Mouse (Mus musculus): ENCODE data around the gene Dmkn.
"Not testable (repeated sequence)": the region's sequence is repeated elsewhere in the genome, so short reads cannot be mapped to it uniquely, and the experiment has no call there.

Dmkn gene

DNA sequence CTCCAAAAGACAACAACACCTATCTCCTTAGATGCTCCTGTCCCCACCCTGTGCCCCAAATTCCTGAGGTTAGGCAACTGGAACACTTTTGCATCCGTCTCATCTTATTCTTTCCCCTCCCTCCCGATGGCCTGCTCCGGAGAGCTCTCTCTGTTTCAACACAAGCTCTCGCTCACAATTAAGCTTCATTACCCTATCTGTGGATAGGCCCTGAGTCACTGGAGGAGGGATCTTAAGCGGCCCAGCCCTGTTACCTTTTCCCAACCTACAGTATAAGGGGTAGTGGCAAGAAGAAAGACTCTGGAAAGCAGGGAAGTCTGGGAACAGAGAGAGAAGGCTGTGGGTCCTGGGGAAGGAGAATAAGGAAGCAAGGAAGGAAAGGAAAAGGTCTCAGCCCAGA is at the start of gene Dmkn:
Dmkn (plus strand) TSS at position 301 of the 400 bp plus-strand sequence.
- DNase-seq (ENCODE audit: low spot score): no peak

- peak; percentile 66 for DNase-seq (ENCODE audit: low spot score)
Measured at GRCm38 (mm10) chr7:30717006-30717715, 46.4 kb upstream of the Dmkn start.

DNA sequence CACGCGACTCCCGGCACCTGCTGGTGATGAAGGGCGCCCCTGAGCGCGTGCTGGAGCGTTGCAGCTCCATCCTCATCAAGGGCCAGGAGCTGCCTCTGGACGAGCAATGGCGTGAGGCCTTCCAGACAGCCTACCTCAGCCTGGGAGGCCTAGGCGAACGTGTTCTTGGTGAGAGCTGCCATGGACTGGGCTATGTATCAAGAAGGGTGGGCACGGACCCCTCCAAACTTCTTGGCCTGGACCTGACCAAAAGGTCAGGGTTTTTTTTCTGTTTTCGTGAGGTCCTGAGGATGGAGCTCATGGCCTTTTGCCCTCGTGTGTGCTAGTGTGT is 45.9 kb upstream of the Dmkn start:
- no peak for DNase-seq (ENCODE audit: low spot score)

DNA sequence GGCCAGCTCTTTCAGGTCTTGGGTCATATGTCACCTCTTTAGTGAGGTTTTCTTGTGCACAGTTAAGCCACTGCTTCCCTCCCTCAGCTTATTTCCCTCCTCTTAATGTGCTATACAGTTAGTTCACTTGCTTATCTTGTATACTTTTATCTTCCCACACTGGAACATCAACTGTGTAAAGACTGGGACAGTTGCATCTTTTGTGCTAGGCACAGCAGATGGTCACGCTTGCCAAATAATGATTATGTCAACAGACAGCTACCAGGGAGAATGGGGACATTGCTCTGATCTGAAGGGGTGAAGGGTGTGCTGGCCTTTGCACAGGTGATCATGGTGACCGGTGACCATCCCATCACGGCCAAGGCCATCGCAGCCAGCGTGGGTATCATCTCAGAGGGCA is 43.9 kb upstream of the Dmkn start:
- no peak for DNase-seq (ENCODE audit: low spot score)

DNA sequence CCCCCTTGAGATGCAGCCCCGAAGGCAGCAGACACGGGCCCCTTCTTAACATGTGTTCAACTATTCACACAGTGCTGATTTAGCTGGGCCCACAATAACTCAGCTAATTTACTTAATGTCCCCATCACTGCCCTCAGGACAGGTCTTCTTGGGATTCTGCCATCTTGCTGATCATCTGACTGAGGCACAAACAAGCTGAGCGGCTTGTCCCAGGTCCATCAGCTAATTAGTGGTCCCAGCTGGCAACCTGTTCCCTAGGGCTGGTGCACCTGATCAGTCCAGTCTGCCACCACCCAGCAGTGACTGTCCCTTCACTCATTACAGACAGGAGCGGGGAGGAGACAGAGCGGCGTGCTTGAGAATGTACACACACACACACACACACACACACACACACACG is 42.3 kb upstream of the Dmkn start:
- no peak for DNase-seq (ENCODE audit: low spot score)

- DNase-seq (ENCODE audit: low spot score): no peak
Measured at GRCm38 (mm10) chr7:30723274-30723953, 40.1 kb upstream of the Dmkn start.

GRCm38 (mm10) chr7:30728214-30728613 is 35.3 kb upstream of the Dmkn start:
- DNase-seq (ENCODE audit: low spot score): no peak

GRCm38 (mm10) chr7:30728739-30729395 is 34.7 kb upstream of the Dmkn start:
- DNase-seq (ENCODE audit: low spot score): no peak

DNA sequence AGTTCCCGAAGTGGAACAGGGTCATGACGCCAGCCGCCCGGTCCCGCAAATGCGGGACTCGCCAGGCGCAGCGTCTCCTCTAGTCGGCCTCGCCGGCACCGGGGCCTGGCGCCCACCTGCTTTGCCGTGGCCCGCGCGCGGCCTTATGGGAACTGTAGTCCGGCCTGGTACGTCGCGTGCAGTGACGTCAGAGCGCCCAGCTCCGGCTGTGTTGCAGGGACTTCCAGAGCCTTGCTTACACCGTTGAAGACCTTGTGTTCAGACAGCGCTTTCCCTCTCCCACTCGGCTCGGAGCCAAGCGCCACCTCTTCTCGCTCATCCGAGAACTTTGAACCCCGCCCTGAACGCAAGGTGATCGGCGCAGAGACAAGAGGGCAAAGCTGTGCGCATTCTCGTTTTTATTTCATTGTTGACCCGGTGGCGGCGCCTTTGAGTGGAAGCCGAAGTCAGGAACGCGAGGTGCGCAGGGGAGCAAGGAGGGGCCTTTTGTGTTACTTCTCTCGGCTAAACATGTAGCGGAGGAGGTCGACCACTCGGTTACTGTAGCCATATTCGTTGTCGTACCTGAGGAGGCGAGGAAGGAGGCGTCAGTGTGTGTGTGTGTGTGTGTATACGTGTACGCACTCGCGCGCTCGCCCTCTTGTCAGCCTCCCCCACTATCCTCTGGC is 34.0 kb upstream of the Dmkn start, which contains the start of gene Tmem147:
Tmem147 (minus strand) TSS at position 145 of the 668 bp plus-strand sequence.
- peak; percentile 89 for DNase-seq (ENCODE audit: low spot score)

DNA sequence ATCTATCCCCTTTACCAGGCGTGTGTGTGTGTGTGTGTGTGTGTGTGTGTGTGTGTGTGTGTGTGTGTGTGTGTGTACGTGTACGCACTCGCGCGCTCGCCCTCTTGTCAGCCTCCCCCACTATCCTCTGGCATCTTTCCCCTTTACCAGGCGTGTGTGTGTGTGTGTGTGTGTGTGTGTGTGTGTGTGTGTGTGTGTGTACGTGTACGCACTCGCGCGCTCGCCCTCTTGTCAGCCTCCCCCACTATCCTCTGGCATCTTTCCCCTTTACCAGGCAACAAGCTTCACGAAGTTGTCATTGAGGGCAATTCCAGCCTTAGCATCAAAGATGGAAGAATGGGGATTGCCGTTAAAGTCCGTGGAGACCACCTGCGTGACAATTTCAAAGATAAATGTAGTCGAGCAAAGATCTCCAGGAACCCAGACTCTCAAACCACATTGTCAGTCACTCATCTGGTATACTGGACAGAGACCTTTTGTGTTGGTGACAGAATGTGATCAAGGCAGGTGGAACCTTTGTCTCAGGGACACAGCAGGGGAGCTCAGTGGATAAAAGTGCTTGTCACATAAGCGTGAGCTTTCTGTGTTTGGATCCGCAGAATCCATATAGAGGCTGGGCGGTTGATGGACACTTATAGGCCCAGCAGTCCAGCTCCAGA is 33.4 kb upstream of the Dmkn start:
- not testable (repeated sequence) for DNase-seq (ENCODE audit: low spot score)

GRCm38 (mm10) chr7:30736211-30736610 is 27.3 kb upstream of the Dmkn start:
- no peak for DNase-seq (ENCODE audit: low spot score)

- DNase-seq (ENCODE audit: low spot score): not testable (repeated sequence)
Measured at GRCm38 (mm10) chr7:30742570-30742969, 21.0 kb upstream of the Dmkn start.

DNA sequence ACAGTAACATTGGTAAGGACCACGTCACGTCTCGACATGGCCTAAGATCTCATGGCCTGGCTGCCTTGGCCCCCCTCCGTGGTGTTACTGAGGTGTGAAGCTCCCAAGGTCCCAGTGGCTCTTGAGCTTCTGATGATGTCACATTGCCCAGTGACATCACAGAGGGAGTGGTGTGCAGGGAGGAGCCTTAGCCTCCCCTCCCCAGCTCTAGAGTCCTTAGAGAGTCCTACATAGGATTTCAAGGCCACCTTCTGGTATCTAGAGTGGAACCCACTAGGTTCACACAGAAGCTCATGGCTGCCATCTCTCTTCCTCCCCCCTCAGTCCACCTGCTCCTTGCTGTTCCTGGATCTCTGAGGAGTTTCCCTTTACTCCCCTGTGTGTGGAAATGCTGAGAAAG is 19.9 kb upstream of the Dmkn start, which contains the start of gene Gapdhs:
Gapdhs (minus strand) TSS at position 65 of the 400 bp plus-strand sequence.
- not testable (repeated sequence) for DNase-seq (ENCODE audit: low spot score)

GRCm38 (mm10) chr7:30744022-30744598 is 19.4 kb upstream of the Dmkn start:
- no peak for DNase-seq (ENCODE audit: low spot score)

GRCm38 (mm10) chr7:30747525-30748204 is 15.9 kb upstream of the Dmkn start:
- no peak for DNase-seq (ENCODE audit: low spot score)

GRCm38 (mm10) chr7:30749824-30750606 is 13.5 kb upstream of the Dmkn start:
- DNase-seq (ENCODE audit: low spot score): no peak

DNA sequence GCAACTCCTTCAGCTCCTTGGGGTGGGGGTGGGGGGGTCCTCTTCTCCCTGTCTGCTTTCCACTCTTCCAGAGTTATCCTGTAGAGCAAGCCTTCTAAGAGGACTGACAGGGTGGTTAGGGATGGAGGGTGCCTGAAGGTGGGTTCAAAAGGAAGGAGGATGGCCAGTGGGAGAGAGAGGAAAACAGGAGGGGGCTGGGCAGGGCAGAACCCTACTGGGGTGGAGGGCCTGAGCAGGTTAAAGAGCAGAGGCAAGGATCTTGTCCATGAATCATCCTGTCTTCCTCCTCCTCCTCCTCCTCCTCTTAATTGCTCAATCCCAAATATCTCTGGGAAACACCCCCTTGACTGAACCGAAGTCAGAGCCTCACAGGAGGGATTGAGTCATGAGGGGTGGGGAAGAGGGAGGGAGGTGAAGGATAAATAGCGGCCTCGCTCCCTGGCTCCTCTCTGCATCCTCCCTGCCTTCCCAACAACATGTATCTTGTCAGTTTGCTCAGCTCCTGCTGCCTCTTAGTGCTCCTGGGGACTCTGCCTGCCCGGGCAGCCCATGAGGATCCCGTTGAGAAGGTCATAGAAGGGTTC is 12.4 kb upstream of the Dmkn start, which contains the start of gene Sbsn:
Sbsn (plus strand) TSS at position 386 of the 584 bp plus-strand sequence.
- no peak for DNase-seq (ENCODE audit: low spot score)

- DNase-seq (ENCODE audit: low spot score): no peak
Measured at GRCm38 (mm10) chr7:30757001-30757400, 6.6 kb upstream of the Dmkn start.

DNA sequence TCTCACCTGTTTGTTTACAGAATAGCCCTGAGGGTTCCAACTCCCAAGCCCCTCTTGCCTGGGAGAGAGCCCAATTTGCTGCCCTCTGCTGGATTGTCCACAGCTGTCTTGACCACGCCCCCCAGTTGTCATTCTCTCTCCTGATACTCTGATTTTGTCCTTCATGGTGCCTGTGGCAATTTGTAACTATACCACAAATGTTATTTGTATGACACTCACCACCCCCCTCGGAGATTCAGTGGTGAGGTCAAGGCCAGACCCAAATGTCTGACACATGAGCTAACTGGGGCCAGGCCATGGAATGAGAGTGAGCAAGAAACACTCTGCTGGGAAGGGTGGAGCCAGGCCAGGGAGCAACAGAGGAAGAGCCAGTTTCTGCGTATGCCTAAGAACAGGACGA is 4.7 kb upstream of the Dmkn start:
- DNase-seq (ENCODE audit: low spot score): no peak
